Mouse (Mus musculus) liver, embryonic 13.5 days (tissue): Measurements from ENCODE around the gene Akr1a1. TPM values are rescaled to one million over a fixed set of nuclear protein-coding genes. Genes with fewer than 3 reads are reported as not detected.

Source experiments
- ATAC-seq: fragments of 200-750 bp; cut with Nextera tagmentation; 2 replicates; pipeline ENCODE4 v1.8.0; 2017; ENCODE audit warnings: low read depth, mild to moderate bottlenecking, moderate number of reproducible peaks, moderate library complexity
- DNase-seq: peaks from one replicate; pipeline ENCODE4 v3.0.0; 2022
- H3K27ac ChIP-seq: fragments of 300-500 bp; sonication (generic); 2 replicates; pipeline ENCODE4 v1.5.1; 2015; ENCODE audit warnings: moderate library complexity, mild to moderate bottlenecking, inconsistent platforms
- H3K27me3 ChIP-seq: fragments of 300-500 bp; sonication (generic); 2 replicates; pipeline ENCODE4 v1.6.1; 2015; ENCODE audit warnings: mild to moderate bottlenecking, inconsistent platforms
- H3K36me3 ChIP-seq: fragments of 300-500 bp; sonication (generic); 2 replicates; pipeline ENCODE4 v1.6.1; 2015; ENCODE audit warnings: mild to moderate bottlenecking, inconsistent platforms
- H3K4me1 ChIP-seq: fragments of 300-500 bp; sonication (generic); replicated peaks from 2 replicates; pipeline ENCODE4 v1.6.1; 2015; ENCODE audit warnings: inconsistent platforms
- H3K4me2 ChIP-seq: fragments of 300-500 bp; sonication (generic); 2 replicates; pipeline ENCODE4 v1.6.1; 2015; ENCODE audit warnings: inconsistent platforms, mild to moderate bottlenecking, moderate library complexity
- H3K4me3 ChIP-seq: fragments of 300-500 bp; sonication (generic); replicated peaks from 2 replicates; pipeline ENCODE4 v1.5.1; 2015; ENCODE audit warnings: mild to moderate bottlenecking, inconsistent platforms
- H3K9ac ChIP-seq: fragments of 300-500 bp; sonication (generic); 2 replicates; pipeline ENCODE4 v1.6.1; 2015; ENCODE audit warnings: mild to moderate bottlenecking, inconsistent platforms
- H3K9me3 ChIP-seq: fragments of 300-500 bp; sonication (generic); replicated peaks from 2 replicates; pipeline ENCODE4 v1.6.1; 2016; ENCODE audit warnings: inconsistent platforms
- WGBS: fragments of 180-500 bp; shearing (Covaris S2); methylation state at CpG from one replicate; pipeline ENCODE4 v1.1.7; 2015; ENCODE audit not compliant: insufficient replicate concordance; 5-methylcytosine and 5-hydroxymethylcytosine counted together
- polyA plus RNA-seq: library from polyadenylated mRNA; unstranded; fragments of >200 nt; fragmentation: Nextera tagmentation; extraction: Ambion mirVana; gene quantifications from 2 replicates; pipeline ENCODE4 v1.2.1, GENCODE M21; 2015

The Akr1a1 gene
- polyA plus RNA-seq = 273 and 281 TPM in 2 replicates

DNA sequence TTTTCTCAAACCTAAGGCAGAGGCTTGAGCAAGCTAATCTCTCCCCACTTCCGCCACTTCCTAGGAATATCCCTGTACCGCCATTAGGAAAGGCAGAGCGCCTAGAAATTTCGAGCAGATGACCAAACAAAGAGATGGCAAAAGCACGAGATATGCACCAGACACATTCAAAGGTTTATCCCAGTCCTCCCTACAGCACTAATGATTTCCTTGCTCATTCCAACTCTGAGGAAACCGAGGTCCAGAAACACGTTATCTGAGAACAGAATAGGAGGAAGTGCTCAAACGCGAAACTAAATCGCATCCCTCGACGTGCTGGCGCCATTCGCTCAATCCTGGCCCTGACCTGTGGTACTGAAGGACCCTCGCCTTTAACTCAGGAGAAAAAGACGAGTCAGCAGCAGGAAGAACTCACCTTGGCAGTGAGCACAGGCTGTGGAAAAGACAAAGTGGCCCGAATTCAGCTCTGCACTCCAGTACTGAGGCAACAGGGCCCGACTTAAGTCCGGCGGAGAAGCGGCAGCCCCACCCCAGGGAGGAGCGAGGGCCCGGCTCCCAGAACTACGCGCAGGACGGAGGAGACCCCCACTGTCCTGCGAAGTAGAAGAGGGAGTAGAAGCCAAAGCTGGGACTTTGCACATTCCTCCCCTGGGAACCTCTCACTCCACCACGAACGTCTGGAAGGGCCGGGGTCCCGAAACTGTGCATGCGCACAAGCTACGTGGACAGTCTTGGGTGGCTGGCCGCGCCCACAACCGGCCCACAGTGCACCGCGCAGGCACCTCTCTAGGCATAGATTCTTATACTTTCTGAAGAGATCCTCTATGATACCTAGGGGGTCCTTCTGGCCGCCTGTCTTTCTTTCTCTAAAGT, at the start of gene Akr1a1:
Gene Akr1a1, minus strand, starts transcription at position 757 of the 873 bp plus-strand sequence.
- WGBS = under 1% methylated on average over 39 of the region's 39 CpGs
- peak within 1 kb of the TSS; percentile 75 for H3K4me2 ChIP-seq
- H3K9me3 ChIP-seq = no peaks in the 10 kb centered on the region
- peak within 1 kb of the TSS; percentile 82 for H3K4me3 ChIP-seq
- DNase-seq = peak; percentile 79
- peak; percentile 92 for ATAC-seq
- peaks cover 60% of the 10 kb centered on the region for H3K4me1 ChIP-seq
- no peaks in the 10 kb centered on the region for H3K27me3 ChIP-seq
- peak within 1 kb of the TSS; percentile 85 for H3K9ac ChIP-seq
- peaks cover 26% of the 10 kb centered on the region for H3K36me3 ChIP-seq
- H3K27ac ChIP-seq = peak within 1 kb of the TSS; percentile 83

- peaks cover 3% of the 10 kb centered on the region; the same call in 1 of the 2 replicates for H3K4me1 ChIP-seq
- H3K9me3 ChIP-seq = no peaks in the 10 kb centered on the region
- no peak overlapping the region for H3K9ac ChIP-seq
- no peak overlapping the region for H3K4me2 ChIP-seq
- H3K4me3 ChIP-seq = no peak overlapping the region
- ATAC-seq = no peak
- no peaks in the 10 kb centered on the region for H3K27me3 ChIP-seq
- peaks cover 48% of the 10 kb centered on the region for H3K36me3 ChIP-seq
- DNase-seq = no peak
- H3K27ac ChIP-seq = no peak overlapping the region
- whole genome bisulfite sequencing = 68% methylated on average over 1 of the region's 1 CpGs
Measured at GRCm38 (mm10) chr4:116700964-116701363, 49.5 kb upstream of the Akr1a1 start.

- Histone ChIP-seq H3K9ac (no peak overlapping the region), H3K4me1 (peaks cover 3% of the 10 kb centered on the region; the same call in 1 of the 2 replicates), H3K4me3 (no peak overlapping the region), H3K9me3 (no peaks in the 10 kb centered on the region), H3K27me3 (no peaks in the 10 kb centered on the region), H3K27ac (no peak overlapping the region), H3K36me3 (peaks cover 69% of the 10 kb centered on the region), H3K4me2 (no peak overlapping the region)
- WGBS = 47% methylated on average over 2 of the region's 2 CpGs
- DNase-seq (no peak), ATAC-seq (no peak)
Measured at GRCm38 (mm10) chr4:116698693-116699342, 47.3 kb upstream of the Akr1a1 start.

DNA sequence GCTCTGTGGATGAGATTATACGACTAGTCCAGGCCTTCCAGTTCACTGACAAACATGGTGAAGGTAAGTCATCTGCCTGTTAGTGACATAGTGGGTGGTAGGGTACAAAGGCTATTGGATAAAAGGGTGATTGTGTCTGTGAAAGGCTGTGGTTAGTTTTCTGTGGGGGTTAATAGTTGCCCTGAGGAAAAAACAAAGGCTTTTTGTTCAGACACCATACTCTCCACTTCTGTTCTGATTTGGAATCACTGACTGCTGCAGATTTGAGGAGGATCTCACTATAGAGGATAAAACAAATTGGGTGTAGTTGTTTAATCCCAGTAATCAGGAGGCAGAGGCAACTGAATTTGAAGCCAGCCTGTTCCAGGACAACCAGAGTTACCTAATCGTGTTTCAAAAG, 42.3 kb upstream of the Akr1a1 start:
- 74% methylated on average over 2 of the region's 2 CpGs for WGBS
- peaks cover 91% of the 10 kb centered on the region for H3K36me3 ChIP-seq
- no peak overlapping the region for H3K27ac ChIP-seq
- H3K4me1 ChIP-seq = peaks cover 15% of the 10 kb centered on the region
- no peaks in the 10 kb centered on the region for H3K9me3 ChIP-seq
- ATAC-seq (no peak), DNase-seq (no peak)
- H3K9ac ChIP-seq = no peak overlapping the region
- H3K4me2 ChIP-seq = no peak overlapping the region
- no peak overlapping the region for H3K4me3 ChIP-seq
- no peaks in the 10 kb centered on the region for H3K27me3 ChIP-seq

- Histone ChIP-seq H3K9me3 (no peaks in the 10 kb centered on the region), H3K27me3 (no peaks in the 10 kb centered on the region), H3K27ac (no peak overlapping the region), H3K4me3 (no peak overlapping the region), H3K36me3 (peaks cover 87% of the 10 kb centered on the region), H3K9ac (no peak overlapping the region), H3K4me2 (no peak overlapping the region), H3K4me1 (peaks cover 28% of the 10 kb centered on the region)
- ATAC-seq (no peak), DNase-seq (no peak)
- WGBS = 67% methylated on average over 2 of the region's 2 CpGs
Measured at GRCm38 (mm10) chr4:116692146-116692545, 40.7 kb upstream of the Akr1a1 start.

DNA sequence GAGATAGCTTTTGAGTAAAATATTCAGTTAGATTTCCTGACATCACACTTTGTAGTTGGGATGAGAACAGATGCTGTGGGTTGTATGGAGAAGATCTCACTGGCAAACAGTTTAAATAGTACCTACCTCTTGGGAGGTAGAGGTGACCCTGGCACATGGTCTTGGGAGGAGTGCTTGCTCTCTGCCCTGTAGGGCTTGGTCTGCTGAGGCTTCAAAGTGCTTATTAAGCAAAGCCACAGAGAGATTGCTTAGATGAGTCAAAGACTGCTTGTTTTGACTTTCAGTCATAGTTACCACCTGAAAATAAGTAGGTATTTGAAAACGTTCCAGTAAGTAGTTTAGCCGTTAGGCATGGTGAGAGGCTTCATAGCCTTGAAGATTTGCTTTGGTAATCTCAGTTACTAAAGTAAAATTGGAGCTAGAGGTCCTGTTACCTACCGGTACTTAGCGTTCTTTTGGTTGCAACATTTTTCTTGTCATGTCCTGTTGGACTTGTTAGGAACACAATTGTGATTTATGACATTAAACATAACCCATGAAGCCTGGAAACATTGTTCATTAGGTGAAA, 37.9 kb upstream of the Akr1a1 start:
- H3K27me3 ChIP-seq = no peaks in the 10 kb centered on the region
- no peak overlapping the region; the same call in 1 of the 2 replicates for H3K9ac ChIP-seq
- ATAC-seq (no peak), DNase-seq (no peak)
- no peak overlapping the region for H3K4me3 ChIP-seq
- H3K27ac ChIP-seq = no peak overlapping the region
- peak overlapping the region; percentile 32; the same call in 1 of the 2 replicates for H3K4me2 ChIP-seq
- H3K9me3 ChIP-seq = no peaks in the 10 kb centered on the region
- H3K36me3 ChIP-seq = peaks cover 62% of the 10 kb centered on the region
- H3K4me1 ChIP-seq = peaks cover 49% of the 10 kb centered on the region
- 80% methylated on average over 4 of the region's 4 CpGs for WGBS

DNA sequence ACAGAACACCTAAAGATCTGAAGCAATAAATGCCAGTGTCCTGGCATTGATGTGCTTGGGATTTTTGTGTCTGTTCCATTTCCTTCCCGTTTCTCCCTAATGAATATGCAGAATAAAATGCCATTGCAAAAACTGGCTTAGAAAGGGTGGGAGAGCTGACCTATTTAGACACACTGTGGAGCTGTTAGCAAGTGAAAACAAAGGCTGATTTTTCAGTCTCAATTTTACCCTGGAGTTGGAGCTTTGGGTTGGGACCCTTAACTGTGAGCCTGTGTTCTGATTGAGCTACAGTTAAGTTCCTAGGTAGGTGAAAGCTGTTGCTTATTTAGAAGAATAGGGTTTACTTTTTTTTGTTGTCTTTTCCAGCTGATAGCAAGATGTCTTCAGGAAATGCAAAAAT, 35.6 kb upstream of the Akr1a1 start:
- no peaks in the 10 kb centered on the region for H3K27me3 ChIP-seq
- ATAC-seq (no peak), DNase-seq (no peak)

DNA sequence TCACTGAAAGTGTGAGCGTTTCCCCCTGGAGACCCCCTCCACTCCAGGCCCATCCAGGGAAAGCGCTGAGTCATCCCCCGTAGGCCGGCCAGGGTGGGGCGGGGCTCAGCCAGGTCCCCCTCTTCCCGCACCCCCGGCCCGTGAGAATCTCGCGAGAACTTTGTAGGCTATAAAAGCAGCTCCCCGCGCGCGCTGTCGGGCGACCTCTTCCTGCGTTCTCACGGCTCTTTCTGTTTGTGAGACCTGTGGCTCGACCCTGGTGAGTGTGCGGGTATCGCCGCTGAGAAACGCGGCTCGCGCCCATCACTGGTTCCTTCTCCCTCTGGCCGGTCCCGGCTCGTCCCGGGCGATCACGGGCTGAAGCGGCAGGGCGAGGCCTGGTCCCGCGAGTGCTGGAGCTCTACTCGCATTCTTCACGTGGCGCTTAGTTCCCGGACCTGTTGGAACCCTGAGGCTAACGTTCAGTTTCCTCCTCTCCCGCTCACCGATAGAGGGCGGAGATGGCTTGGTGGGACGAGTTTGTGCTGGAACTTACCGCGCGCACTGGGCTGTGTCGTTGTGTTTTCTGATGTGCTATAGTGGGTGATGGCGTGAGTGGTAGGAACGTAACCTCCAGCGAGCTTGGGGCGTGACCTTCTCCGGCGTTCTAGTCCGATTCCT, 34.1 kb upstream of the Akr1a1 start, which contains the start of gene Prdx1:
Gene Prdx1, plus strand, starts transcription at position 143 of the 660 bp plus-strand sequence.
- Histone ChIP-seq H3K9ac (peak within 1 kb of the TSS; percentile 85), H3K4me1 (peaks cover 66% of the 10 kb centered on the region), H3K4me3 (peak within 1 kb of the TSS; percentile 76), H3K27ac (peak within 1 kb of the TSS; percentile 91), H3K27me3 (no peaks in the 10 kb centered on the region), H3K36me3 (peaks cover 27% of the 10 kb centered on the region), H3K4me2 (peak within 1 kb of the TSS; percentile 85), H3K9me3 (no peaks in the 10 kb centered on the region)
- under 1% methylated on average over 56 of the region's 56 CpGs for WGBS
- ATAC-seq = peak; percentile 89
- DNase-seq = peak; percentile 89

More for the DNA sequence above, 35.6 kb upstream of the Akr1a1 start:
- H3K27ac ChIP-seq = no peak overlapping the region
- H3K4me3 ChIP-seq = peak overlapping the region; percentile 76
- WGBS = 37% methylated on average over 1 of the region's 1 CpGs
- H3K36me3 ChIP-seq = peaks cover 39% of the 10 kb centered on the region
- H3K4me1 ChIP-seq = peaks cover 68% of the 10 kb centered on the region
- peak overlapping the region; percentile 85 for H3K9ac ChIP-seq
- no peaks in the 10 kb centered on the region for H3K9me3 ChIP-seq
- peak overlapping the region; percentile 85 for H3K4me2 ChIP-seq

- ATAC-seq (no peak), DNase-seq (no peak)
- Histone ChIP-seq H3K27ac (peak overlapping the region; percentile 91), H3K4me3 (peak overlapping the region; percentile 76; the same call in 1 of the 2 replicates), H3K27me3 (no peaks in the 10 kb centered on the region), H3K4me1 (peaks cover 65% of the 10 kb centered on the region), H3K36me3 (peaks cover 21% of the 10 kb centered on the region), H3K4me2 (peak overlapping the region; percentile 85), H3K9ac (no peak overlapping the region), H3K9me3 (no peaks in the 10 kb centered on the region)
- WGBS = 50% methylated on average over 2 of the region's 2 CpGs
Measured at GRCm38 (mm10) chr4:116684665-116685064, 33.2 kb upstream of the Akr1a1 start.

DNA sequence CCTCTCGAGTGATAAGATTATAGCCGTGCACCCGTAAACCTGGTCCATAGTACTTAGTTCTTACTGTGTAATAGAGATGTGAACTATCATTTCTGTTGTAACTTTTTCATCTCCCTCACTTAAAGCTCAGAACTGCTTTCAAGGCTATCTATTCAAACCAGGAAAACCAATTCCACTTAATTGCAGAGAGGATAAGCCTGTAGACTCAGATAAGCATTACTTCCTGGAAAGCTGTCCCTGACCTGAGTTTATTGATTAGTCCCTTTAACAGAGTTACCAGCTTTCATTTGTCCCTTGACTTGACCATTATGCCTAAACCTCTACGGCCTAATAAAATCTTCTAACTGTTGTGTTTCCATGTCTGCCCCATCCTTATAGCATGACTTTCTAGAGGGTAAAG, 32.5 kb upstream of the Akr1a1 start:
- DNase-seq = no peak
- Histone ChIP-seq H3K36me3 (peaks cover 14% of the 10 kb centered on the region), H3K4me3 (no peak overlapping the region; the same call in 1 of the 2 replicates), H3K4me2 (peak overlapping the region; percentile 85), H3K9ac (no peak overlapping the region), H3K27me3 (peaks cover 3% of the 10 kb centered on the region; the same call in 1 of the 2 replicates), H3K9me3 (no peaks in the 10 kb centered on the region), H3K27ac (no peak overlapping the region), H3K4me1 (peaks cover 58% of the 10 kb centered on the region)
- ATAC-seq = peak; percentile 16; the same call in 1 of the 2 replicates
- WGBS = 18% methylated on average over 4 of the region's 4 CpGs
